Mouse (Mus musculus): Measurements from ENCODE around the gene Mag.

- TF ChIP-seq POLR2A (IDR thresholded peaks at IDR 0.05; ENCODE audit: borderline replicate concordance, extremely low read depth, insufficient read depth, insufficient read length, poor library complexity, severe bottlenecking) (no peak), CTCF (IDR thresholded peaks at IDR 0.05; ENCODE audit: borderline replicate concordance, extremely low read depth, insufficient read depth, insufficient read length) (no peak)
Observed at GRCm38 (mm10) chr7:30954971-30955520, 40.4 kb upstream of the Mag start.

All from brain, embryonic 14.5 days (tissue).